Mouse (Mus musculus) E14TG2a.4 (cell line): ENCODE measurements around the gene Myof.

ENCODE experiments used
- CTCF ChIP-seq: conservative IDR thresholded peaks from 2 replicates; pipeline ENCODE4 v1.5.1; 2014; ENCODE audit warnings: low read length
- NANOG ChIP-seq: IDR thresholded peaks from 2 replicates; pipeline ENCODE4 v1.6.1; 2014; ENCODE audit warnings: borderline replicate concordance, low read length, mixed read lengths
- POU5F1 ChIP-seq: IDR thresholded peaks from 2 replicates; pipeline ENCODE4 v1.6.1; 2014; ENCODE audit warnings: low read length, borderline replicate concordance

GRCm38 (mm10) chr19:38086948-38087551, 43.7 kb upstream of the Myof start:
- TF ChIP-seq CTCF = peak; percentile 59
- no peak for TF ChIP-seq NANOG
- TF ChIP-seq POU5F1 = no peak
